Mouse (Mus musculus) adrenal gland (tissue): ENCODE measurements around the gene Ncapd2.

Experiments
- intact Hi-C: fragments of 180-260 bp; cut with DNase I; formaldehyde crosslinking; loops from one replicate; pipeline ENCODE4 v1.15.1; 2025
- long read RNA-seq, 2 experiments: library from polyadenylated mRNA; unstranded; transcript quantifications; one replicate each; pipeline ENCODE4 v2.0.0; 2020; ENCODE audit warnings: borderline replicate concordance in 1 of 2; ENCODE audit not compliant: insufficient replicate concordance in 1 of 2

Ncapd2 gene
- long read RNA-seq, experiment 1, full-length matches to known transcripts: 1 of 6 reads
- long read RNA-seq, experiment 1, partial matches to known transcripts: 4 of 6 reads
- long read RNA-seq, experiment 1, other reads (novel, unspliced or antisense): 1 of 6 reads
- long read RNA-seq, experiment 2, partial matches to known transcripts: 0 of 1 reads
- long read RNA-seq, experiment 2, other reads (novel, unspliced or antisense): 0 of 1 reads

GRCm38 (mm10) chr6:125191332-125192015 lies at the start of gene Ncapd2, which contains the start of gene Mrpl51:
Ncapd2 (minus strand) TSS chr6:125191701.
Mrpl51 (plus strand) TSS chr6:125191801.
- intact Hi-C loops: loop anchor here (5.0 kb wide), 1 partner anchor 44 kb away; the partner anchor contains the start of gene Iffo1

DNA sequence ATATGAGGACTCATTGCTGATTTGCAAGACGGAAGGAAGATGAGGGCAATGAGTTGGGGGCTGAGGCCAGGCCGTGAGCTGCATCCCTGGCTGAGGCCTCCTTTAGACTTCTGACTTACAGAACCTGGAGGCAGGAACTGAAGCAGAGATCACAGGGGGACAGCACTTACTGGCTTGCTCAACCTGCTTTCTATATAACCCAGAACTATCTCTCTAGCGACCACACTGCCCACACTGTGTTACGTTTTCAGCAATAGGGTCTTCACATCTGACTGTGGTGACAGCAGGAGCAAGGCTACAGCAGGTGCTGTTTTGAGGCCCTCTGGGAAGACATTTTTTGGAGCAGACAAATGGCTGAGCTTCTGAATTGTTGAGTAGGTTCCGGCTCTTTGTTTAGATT lies 49.1 kb upstream of the Ncapd2 start:
- intact Hi-C loops: no loop called here

GRCm38 (mm10) chr6:125239547-125239946 lies 48.0 kb upstream of the Ncapd2 start:
- intact Hi-C loops: no loop called here

- intact Hi-C loops: no loop called here
Measured at GRCm38 (mm10) chr6:125238396-125238795, 46.9 kb upstream of the Ncapd2 start.

- intact Hi-C loops: no loop called here
Measured at GRCm38 (mm10) chr6:125237421-125237820, 45.9 kb upstream of the Ncapd2 start.

DNA sequence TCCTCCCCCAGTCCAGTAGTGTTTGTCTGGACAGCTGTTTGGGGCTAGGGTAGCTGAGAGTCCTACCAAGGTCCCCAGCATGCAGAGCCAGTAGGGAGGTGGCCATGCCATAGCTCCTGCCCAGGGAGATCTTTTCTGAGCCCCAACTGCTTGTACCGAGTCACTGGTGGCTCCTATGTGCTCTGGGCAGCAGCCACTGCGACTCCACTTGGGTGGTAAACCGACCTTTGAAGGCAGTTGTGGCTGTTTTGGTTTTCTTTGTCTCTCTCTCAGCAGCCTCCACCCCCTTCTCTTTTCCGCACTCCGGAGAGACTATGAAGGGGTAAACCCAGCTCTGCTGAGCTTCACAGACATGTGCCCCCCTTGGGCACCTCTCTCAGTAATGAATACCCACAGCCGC lies 45.3 kb upstream of the Ncapd2 start, which contains the start of gene Cd27:
Cd27 (minus strand) TSS at position 229 of the 400 bp plus-strand sequence.
- intact Hi-C loops: no loop called here

DNA sequence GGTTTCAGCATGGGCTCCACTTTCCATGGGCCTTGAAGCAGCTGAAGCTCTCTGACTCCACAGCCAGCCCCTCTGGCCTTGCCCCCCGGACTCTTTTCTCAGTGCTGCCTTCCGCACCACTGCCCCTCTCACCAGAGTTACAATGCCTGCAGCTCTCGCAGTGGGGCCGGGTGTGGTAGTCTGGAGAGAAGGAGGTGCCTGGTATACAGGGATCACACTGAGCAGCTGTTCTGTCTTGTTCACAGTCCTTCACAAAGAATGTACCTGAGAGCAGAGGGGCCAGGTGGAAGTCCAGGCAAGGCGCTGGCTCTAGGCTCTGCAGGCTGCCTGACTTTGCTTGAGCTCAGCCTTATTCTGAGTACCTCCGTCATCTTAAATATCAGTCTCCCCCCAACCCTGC lies 44.8 kb upstream of the Ncapd2 start:
- intact Hi-C loops: no loop called here

DNA sequence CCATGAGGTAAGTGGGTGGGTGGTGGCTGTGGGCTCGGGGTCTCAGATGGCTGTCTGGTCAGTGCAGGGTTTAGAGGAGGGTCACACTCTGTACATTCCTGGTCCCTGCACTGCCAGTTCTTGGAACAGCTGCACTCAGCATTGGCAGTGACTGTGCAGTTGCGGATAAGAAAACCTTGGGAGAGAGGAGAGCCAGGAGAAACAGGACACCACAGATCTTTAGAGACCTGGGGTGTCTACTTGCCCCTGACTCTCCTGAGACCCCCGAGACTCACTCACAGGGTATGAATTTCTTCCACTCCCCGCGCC lies 43.0 kb upstream of the Ncapd2 start:
- intact Hi-C loops: no loop called here

GRCm38 (mm10) chr6:125233816-125234519 lies 42.5 kb upstream of the Ncapd2 start:
- intact Hi-C loops: no loop called here

DNA sequence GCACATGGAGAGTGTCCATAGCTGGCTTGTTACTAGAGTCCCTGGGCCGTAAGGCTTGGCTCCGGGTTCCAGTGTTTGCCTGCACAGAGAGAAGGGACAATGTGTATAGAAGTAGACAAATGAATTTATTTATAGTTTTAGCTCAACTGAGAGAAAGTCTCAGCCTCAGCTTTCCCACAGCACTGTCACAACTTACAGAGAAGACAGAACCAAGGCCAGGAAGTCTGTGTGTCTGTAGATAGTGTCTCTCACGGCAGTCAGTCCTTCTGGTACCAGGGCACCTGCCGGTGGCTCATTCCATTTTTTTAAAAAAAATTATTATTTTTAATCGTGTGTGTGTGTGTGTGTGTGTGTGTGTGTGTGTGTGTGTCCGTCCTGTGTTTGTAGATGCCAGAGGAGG lies 41.0 kb upstream of the Ncapd2 start:
- intact Hi-C loops: no loop called here

DNA sequence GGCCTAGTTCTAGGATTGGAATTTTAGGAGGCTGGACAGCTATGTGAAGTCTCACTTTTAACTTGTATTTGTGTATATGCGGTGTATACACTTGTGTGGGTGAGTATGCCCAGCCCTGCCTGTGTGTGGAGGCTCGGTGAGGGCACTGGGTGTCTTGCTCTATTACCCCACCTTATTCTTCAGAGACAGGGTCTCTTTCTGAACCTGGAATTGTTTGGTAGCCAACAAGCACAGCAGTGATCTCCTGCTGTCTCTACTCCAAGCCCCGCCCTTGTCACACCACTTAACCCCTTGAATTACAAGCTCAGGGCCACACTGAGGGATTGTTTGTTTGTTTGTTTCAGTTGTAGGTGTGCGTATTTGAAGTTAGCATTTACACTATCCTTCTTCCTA lies 40.5 kb upstream of the Ncapd2 start:
- intact Hi-C loops: no loop called here

DNA sequence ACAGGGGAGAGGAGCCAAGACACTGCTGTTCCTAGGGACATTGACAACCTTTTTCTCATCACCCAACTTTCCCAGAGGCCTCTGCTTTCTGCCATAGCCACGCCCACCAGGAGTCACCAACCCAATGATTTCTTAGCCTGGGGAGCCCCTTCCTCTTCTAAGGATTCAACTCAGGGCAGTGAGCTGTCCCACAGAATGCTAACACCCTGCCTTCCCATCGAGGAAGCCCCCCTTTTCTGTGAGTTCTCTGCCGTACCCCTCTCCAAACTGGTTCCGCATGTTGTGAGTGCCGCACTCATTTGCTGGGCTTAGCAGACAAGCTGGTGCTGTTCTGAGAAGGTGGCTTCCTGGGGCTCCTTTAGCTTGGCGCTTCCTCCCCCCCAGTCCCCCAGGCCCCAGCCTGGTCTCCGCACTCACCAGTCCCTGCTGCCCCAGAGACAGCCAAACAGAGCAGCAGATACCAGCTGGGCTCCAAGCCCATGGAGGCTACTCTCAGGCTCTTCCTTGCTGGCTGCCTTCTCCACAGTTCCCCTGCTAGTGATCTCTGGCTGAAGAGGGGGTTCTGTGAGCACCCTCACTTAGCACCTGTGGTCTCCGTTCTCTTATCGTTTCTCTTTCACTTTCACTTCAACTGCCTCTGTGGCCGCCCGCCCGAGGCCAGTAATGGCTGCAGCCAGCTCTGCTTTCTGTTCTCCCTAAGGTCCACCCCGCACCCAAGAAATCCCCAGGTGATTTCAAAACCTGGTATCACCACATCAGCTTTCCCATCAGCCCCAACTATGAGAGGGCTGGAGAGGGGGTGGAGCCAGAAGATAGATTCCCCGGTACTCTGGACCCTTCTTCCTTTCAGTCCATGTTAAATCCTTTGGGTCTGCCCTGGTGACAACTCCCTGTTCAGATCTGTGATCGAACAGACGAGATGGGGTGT lies 39.9 kb upstream of the Ncapd2 start, which contains the start of gene Tapbpl:
Tapbpl (minus strand) TSS at position 744 of the 928 bp plus-strand sequence.
- intact Hi-C loops: no loop called here

GRCm38 (mm10) chr6:125230571-125230970 lies 39.1 kb upstream of the Ncapd2 start:
- intact Hi-C loops: no loop called here

GRCm38 (mm10) chr6:125225518-125226115 lies 34.1 kb upstream of the Ncapd2 start:
- intact Hi-C loops: loop anchor here (5.0 kb wide), 1 partner anchor 63 kb away; no protein-coding TSS in a partner anchor

- intact Hi-C loops: no loop called here
Measured at GRCm38 (mm10) chr6:125222577-125222976, 31.1 kb upstream of the Ncapd2 start.

DNA sequence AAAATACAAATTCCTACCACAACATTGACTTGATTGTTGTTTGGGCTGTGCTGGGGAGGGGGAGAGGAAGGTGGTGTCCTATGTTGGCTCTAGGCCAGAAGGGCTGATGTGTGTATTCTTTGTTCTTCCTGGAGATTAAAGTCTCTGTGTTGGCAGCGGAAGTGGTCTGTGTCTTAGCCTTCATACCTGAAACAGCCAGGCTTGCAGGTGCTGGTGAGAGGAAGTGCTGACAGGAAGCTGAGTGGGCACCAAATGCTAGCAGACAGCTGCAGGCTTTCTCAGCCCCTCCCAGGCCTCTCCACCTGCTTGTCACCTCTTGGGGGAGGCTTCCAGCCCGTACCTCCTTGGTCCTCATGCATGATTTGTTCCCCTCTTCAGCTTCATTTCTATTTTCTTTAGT lies 30.6 kb upstream of the Ncapd2 start:
- intact Hi-C loops: no loop called here

- intact Hi-C loops: no loop called here
Measured at GRCm38 (mm10) chr6:125221115-125221745, 29.7 kb upstream of the Ncapd2 start.

DNA sequence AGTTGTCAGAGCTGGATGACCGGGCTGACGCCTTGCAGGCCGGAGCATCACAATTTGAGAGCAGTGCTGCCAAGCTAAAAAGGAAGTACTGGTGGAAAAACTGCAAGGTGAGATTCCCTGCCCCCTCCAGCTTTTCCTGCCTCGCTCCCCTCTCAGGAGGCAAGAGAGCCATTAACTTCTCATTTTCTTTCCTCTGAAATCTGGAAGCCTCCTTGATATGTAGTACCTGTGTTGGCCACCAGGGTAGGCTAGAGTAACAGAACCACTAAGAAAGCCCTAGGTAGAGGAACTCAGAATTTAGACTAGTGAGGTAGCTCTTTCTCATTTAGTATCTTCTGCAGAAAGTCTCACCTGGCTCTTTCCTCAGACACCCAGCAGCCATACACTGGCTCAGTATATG lies 27.5 kb upstream of the Ncapd2 start:
- intact Hi-C loops: loop anchor here (2.0 kb wide), 1 partner anchor 52 kb away; no protein-coding TSS in a partner anchor

GRCm38 (mm10) chr6:125217899-125218298 lies 26.4 kb upstream of the Ncapd2 start:
- intact Hi-C loops: loop anchor here (2.0 kb wide), 1 partner anchor 53 kb away; no protein-coding TSS in a partner anchor

- intact Hi-C loops: no loop called here
Measured at GRCm38 (mm10) chr6:125216898-125217297, 25.4 kb upstream of the Ncapd2 start.
